Mouse (Mus musculus): Measurements from ENCODE around the gene Zfp119a. TPM values are rescaled to one million over a fixed set of nuclear protein-coding genes. Genes with fewer than 3 reads are reported as not detected.
"Not testable (repeated sequence)": the region's sequence is repeated elsewhere in the genome, so short reads cannot be mapped to it uniquely, and the experiment has no call there.

Zfp119a gene
- polyA plus RNA-seq (2015; fragmentation: Nextera tagmentation; extraction: Ambion mirVana): 10.7 and 12.1 TPM in 2 replicates

DNA sequence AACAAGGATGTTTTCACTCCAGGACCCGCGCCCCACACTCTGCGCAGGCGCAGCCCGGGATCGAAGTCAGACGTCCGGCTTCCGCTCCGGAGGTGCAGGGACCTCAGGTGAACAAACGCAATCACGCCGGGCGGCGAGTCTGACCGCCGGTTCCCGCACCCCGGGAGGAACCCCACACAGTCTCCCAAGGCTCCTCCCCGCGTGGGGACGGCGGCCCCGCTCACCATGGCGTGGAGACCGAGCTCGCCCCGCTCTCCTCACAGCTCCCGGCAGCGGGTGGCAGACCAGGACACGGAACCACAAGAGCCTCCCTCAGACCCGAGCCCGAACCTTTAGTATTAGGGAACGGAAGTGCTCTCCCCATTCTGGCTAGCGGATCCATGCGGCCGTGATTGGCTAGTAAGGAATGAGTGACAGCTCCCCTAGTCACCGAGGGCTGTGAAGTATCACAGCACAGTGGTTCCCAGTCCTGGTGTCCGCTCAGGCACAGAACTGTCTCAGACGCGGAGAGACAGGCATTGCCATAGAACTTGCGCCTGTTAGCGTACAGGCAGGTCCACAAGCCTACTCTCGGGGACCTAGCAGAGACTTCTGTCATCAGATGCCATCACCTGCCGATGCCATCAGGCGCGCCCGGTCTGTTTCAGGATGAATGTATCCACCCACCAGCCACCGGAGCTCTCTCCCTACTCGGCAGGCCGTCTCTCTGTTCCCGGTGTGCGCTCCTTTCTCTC lies at the start of gene Zfp119a:
TSS of gene Zfp119a (minus strand) at position 295 of the 734 bp plus-strand sequence.
- Histone ChIP-seq H3K4me1 (peaks cover 19% of the 10 kb centered on the region), H3K4me2 (peak within 1 kb of the TSS; percentile 62), H3K9ac (peak within 1 kb of the TSS; percentile 63), H3K4me3 (peak within 1 kb of the TSS; percentile 47), H3K27ac (peak within 1 kb of the TSS; percentile 78)
- WGBS: under 1% methylated on average over 43 of the region's 53 CpGs
- not testable (repeated sequence) for H3K9me3 ChIP-seq (replicated peaks); H3K36me3 ChIP-seq (ENCODE audit: poor library complexity, severe bottlenecking); H3K27me3 ChIP-seq
- peak; percentile 99 for ATAC-seq

DNA sequence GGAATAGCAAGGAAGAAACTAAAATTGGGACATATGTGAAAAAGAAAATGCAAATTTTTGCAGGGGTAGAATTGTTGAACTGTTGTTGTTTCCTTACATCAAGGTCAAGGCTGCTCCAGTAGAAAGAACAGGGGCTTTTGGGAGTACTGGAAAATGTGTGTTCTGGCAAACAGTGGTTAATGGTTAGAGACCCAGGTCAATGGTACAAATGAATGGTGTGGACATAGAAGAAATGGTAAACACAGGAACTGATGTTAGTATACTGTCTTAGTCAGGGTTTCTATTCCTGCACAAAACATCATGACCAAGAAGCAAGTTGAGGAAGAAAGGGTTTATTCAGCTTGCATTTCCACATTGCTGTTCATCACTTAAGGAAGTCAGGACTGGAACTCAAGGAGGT lies 27.9 kb upstream of the Zfp119a start:
- no peaks in the 10 kb centered on the region for H3K9me3 ChIP-seq (replicated peaks)
- no peaks in the 10 kb centered on the region for H3K4me1 ChIP-seq
- H3K9ac ChIP-seq: no peak overlapping the region
- no peaks in the 10 kb centered on the region for H3K27me3 ChIP-seq
- no peak overlapping the region for H3K4me2 ChIP-seq
- no peaks in the 10 kb centered on the region for H3K36me3 ChIP-seq (ENCODE audit: poor library complexity, severe bottlenecking)
- H3K4me3 ChIP-seq: no peak overlapping the region
- ATAC-seq: no peak
- H3K27ac ChIP-seq: no peak overlapping the region

DNA sequence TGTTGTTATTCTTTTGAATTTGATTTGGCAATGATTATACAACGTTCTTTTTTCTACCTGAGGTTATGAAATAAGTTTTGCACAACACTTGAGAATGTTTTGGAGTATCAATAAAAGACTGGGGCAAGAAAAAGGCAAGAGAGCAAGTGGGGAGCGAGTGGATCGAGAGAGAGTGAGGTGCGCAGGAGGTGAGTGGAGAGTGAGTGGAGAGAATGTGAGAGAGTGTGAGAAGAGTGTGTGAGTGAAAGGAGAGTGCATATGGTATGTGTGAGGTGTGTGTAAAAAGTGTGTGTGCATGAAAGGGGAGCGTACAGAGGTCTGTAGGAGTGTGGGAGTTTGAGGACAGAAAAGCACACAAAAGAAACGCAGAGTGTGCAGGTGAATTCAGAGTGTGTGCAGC lies 25.4 kb upstream of the Zfp119a start:
- no peaks in the 10 kb centered on the region for H3K4me1 ChIP-seq
- H3K4me3 ChIP-seq: no peak overlapping the region
- no peak overlapping the region for H3K9ac ChIP-seq
- no peak overlapping the region for H3K27ac ChIP-seq
- no peaks in the 10 kb centered on the region for H3K27me3 ChIP-seq
- WGBS: 74% methylated on average over 6 of the region's 6 CpGs
- H3K9me3 ChIP-seq (replicated peaks): no peaks in the 10 kb centered on the region; the same call in 1 of the 2 replicates
- H3K36me3 ChIP-seq (ENCODE audit: poor library complexity, severe bottlenecking): no peaks in the 10 kb centered on the region; the same call in 1 of the 2 replicates
- no peak overlapping the region for H3K4me2 ChIP-seq
- no peak for ATAC-seq

DNA sequence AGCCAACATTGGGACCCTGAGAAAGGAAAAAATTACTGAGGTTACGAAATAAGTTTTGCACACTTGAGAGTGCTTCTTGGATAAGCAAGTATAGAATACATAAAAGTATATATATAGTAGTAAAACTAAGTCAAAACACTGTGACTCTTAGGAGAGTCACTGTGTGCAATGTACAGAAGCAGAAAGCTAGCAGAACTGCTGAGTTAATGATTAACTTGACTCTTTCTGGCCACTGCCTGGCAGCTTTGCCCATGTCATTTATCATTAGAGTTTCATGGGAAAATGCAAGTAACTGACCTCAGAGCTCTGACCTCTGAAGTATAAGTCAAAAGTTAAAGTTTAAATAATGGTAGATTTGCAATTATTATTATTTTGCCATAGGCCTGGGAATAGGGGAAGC lies 25.0 kb upstream of the Zfp119a start:
- no peak for ATAC-seq
- H3K9me3 ChIP-seq (replicated peaks): no peaks in the 10 kb centered on the region; the same call in 1 of the 2 replicates
- no peak overlapping the region for H3K4me3 ChIP-seq
- WGBS: 94% methylated on average over 1 of the region's 1 CpGs
- H3K4me2 ChIP-seq: no peak overlapping the region
- no peaks in the 10 kb centered on the region for H3K27me3 ChIP-seq
- no peaks in the 10 kb centered on the region; the same call in 1 of the 2 replicates for H3K36me3 ChIP-seq (ENCODE audit: poor library complexity, severe bottlenecking)
- no peaks in the 10 kb centered on the region for H3K4me1 ChIP-seq
- no peak overlapping the region for H3K9ac ChIP-seq
- H3K27ac ChIP-seq: no peak overlapping the region

DNA sequence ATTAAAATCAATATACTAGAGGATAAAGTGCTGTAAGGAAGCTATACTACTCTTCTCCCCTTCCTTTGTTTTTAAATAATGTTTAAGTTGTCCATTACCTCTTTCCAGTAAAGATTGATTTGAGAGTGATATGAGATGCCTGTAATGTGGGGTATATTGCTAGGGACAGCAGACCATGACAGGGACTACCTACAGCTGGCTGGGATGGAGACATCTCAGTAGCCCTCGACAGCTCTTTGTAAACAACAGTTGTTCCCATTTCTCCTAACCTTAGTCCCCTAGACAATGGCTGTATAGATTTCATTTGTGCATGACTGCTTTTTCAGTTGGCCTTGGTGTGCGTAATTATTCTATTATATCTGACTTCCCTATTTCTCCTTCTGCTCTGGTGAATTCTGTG lies 24.4 kb upstream of the Zfp119a start:
- Histone ChIP-seq H3K4me3 (no peak overlapping the region), H3K4me2 (no peak overlapping the region), H3K27me3 (no peaks in the 10 kb centered on the region), H3K4me1 (no peaks in the 10 kb centered on the region), H3K36me3 (ENCODE audit: poor library complexity, severe bottlenecking) (peaks cover 6% of the 10 kb centered on the region), H3K27ac (no peak overlapping the region), H3K9ac (no peak overlapping the region), H3K9me3 (replicated peaks) (peaks cover 3% of the 10 kb centered on the region; the same call in 1 of the 2 replicates)
- WGBS: 73% methylated on average over 2 of the region's 2 CpGs
- no peak for ATAC-seq

DNA sequence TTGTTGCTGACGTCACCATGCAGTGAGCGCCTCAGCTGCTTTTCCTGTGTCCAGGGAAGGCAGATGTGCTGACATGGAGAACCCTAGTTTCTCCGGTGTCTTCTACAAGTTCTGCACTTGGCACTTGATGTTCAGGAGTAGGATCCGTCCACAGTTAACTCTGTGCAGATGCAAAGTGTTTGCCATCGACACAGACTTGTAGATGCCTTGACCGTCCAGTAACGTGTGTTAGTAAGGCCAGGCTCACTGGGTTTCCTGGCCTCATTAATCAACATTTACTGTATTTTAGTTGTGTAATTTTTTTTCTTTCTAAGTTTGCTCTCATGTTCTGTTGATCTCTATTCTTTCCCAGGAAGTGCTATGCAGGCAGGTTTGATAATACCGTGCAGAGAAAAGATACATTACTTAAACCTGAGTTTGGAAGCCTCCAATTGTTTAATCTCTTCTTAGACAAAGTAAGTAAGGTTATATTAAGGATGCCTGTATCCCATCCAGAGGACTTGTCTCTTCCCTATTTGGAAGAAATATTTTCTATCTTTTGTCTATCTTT lies 13.8 kb upstream of the Zfp119a start:
- Histone ChIP-seq H3K9ac (peak overlapping the region; percentile 52; the same call in 1 of the 2 replicates), H3K4me3 (peak overlapping the region; percentile 46), H3K4me2 (peak overlapping the region; percentile 59), H3K36me3 (ENCODE audit: poor library complexity, severe bottlenecking) (peaks cover 14% of the 10 kb centered on the region)
- H3K4me1 ChIP-seq; H3K27me3 ChIP-seq; H3K27ac ChIP-seq; ATAC-seq; H3K9me3 ChIP-seq (replicated peaks): not testable (repeated sequence)
- WGBS: 11% methylated on average over 7 of the region's 8 CpGs

DNA sequence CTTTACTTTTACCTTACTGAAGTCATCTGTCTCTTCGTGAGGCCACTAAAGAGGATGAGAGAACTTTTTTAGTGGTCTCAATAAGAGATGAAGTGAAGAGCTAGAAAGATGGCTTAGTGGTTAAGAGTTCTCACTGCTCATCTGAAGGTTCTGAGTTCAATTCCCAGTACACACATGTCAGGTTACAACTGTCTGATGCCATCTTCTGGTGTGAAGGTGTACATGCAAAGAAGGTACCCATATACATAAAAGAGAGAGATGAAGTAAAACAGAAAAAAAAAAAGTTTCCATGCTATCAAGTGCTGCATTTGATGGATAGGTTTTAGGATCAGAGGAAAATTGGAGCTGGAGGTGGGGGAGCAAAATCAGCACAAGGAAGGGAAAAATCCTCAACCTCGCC lies 6.2 kb upstream of the Zfp119a start:
- Histone ChIP-seq H3K36me3 (ENCODE audit: poor library complexity, severe bottlenecking) (no peaks in the 10 kb centered on the region), H3K27me3 (peaks cover 12% of the 10 kb centered on the region; the same call in 1 of the 2 replicates), H3K4me2 (no peak overlapping the region), H3K9ac (no peak overlapping the region), H3K4me3 (no peak overlapping the region), H3K4me1 (no peaks in the 10 kb centered on the region), H3K9me3 (replicated peaks) (no peaks in the 10 kb centered on the region), H3K27ac (no peak overlapping the region)
- ATAC-seq: no peak
- WGBS: 56% methylated on average over 2 of the region's 2 CpGs

DNA sequence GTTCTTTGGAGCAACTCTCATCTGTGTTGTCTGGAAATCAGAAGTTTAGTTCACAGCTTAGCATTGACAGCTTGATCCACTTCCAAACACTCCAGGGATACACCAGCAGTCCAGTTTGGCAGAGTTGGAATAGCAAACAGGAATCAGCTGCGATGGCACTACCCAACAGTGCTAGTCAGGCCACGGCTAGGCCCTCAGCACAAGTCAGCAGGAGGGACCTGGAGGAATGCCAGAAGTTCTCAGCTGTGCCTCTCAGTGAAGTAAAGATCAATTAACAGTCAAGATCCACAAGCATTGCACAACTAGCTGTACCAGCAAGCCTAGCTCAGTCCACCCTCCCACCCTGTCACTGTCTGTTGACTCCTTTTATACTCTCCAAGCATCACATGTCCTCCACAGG lies 4.9 kb upstream of the Zfp119a start:
- 45% methylated on average over 2 of the region's 2 CpGs for WGBS
- Histone ChIP-seq H3K9ac (no peak overlapping the region), H3K9me3 (replicated peaks) (no peaks in the 10 kb centered on the region), H3K4me3 (no peak overlapping the region), H3K4me2 (no peak overlapping the region), H3K27ac (no peak overlapping the region), H3K27me3 (peaks cover 12% of the 10 kb centered on the region; the same call in 1 of the 2 replicates), H3K4me1 (peaks cover 5% of the 10 kb centered on the region), H3K36me3 (ENCODE audit: poor library complexity, severe bottlenecking) (no peaks in the 10 kb centered on the region)
- no peak for ATAC-seq

DNA sequence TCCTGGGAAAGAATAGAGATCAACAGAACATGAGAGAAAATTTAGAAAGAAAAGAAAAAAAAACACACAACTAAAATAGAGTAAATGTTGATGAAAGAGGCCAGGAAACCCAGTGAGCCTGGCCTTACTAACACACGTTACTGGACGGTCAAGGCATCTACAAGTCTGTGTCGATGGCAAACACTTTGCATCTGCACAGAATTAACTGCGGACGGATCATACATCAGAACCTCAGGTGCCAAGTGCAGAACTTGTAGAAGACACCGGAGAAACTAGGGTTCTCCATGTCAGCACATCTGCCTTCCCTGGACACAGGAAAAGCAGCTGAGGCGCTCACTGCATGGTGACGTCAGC lies 471 bp downstream of the Zfp119a start:
- ATAC-seq; H3K36me3 ChIP-seq (ENCODE audit: poor library complexity, severe bottlenecking); H3K9me3 ChIP-seq (replicated peaks); H3K27me3 ChIP-seq: not testable (repeated sequence)
- Histone ChIP-seq H3K9ac (peak overlapping the region; percentile 62), H3K4me3 (peak overlapping the region; percentile 47), H3K27ac (peak overlapping the region; percentile 69), H3K4me1 (peaks cover 19% of the 10 kb centered on the region), H3K4me2 (peak overlapping the region; percentile 61)
- WGBS: under 1% methylated on average over 6 of the region's 8 CpGs

DNA sequence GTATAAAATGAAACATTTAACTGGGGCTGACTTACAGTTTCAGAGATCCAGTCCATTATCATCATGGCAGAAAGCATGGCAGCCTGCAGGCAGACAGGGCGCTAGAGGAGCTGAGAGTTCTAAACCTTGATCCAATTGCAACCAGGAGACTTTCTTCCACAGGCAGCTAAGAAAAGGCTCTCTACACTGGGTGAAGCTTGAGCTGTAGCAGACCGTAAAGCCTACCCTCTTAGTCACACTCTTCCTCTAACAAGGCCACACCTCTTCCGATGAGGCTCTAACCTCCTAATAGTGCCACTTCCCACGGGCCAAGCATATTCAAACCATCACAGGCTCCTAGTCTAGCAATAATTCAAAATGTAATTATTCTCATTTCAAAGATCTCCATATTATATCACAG lies 1.5 kb downstream of the Zfp119a start:
- no peak for ATAC-seq
- H3K27me3 ChIP-seq: no peaks in the 10 kb centered on the region
- 96% methylated on average over 4 of the region's 4 CpGs for whole genome bisulfite sequencing
- H3K4me3 ChIP-seq: no peak overlapping the region
- H3K9ac ChIP-seq: no peak overlapping the region
- H3K36me3 ChIP-seq (ENCODE audit: poor library complexity, severe bottlenecking): no peaks in the 10 kb centered on the region
- no peak overlapping the region for H3K4me2 ChIP-seq
- no peak overlapping the region for H3K27ac ChIP-seq
- no peaks in the 10 kb centered on the region for H3K9me3 ChIP-seq (replicated peaks)
- H3K4me1 ChIP-seq: peaks cover 19% of the 10 kb centered on the region

DNA sequence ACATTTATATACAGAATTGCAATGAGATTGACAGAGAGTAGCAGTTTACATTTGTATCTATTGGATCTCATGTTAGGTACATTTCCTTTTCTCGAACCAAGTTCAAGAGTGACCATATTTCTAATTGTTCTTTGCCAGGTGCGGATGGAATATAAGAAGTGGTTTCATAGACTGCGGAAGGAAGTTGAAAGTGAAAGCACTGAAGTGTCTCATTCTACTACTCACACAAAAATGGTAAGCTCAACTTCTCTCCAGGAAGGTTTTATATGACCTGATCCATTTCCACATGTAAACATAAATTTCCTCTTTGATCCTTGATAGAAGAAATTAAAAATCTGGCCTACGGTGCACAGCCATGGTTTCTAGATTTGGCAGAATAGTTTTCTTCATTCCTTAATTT lies 35.7 kb downstream of the Zfp119a start:
- ATAC-seq: no peak
- Histone ChIP-seq H3K4me2 (no peak overlapping the region), H3K4me3 (no peak overlapping the region), H3K4me1 (no peaks in the 10 kb centered on the region), H3K27ac (no peak overlapping the region), H3K27me3 (no peaks in the 10 kb centered on the region), H3K36me3 (ENCODE audit: poor library complexity, severe bottlenecking) (no peaks in the 10 kb centered on the region), H3K9me3 (replicated peaks) (no peaks in the 10 kb centered on the region), H3K9ac (no peak overlapping the region)
- WGBS: 88% methylated on average over 4 of the region's 4 CpGs

DNA sequence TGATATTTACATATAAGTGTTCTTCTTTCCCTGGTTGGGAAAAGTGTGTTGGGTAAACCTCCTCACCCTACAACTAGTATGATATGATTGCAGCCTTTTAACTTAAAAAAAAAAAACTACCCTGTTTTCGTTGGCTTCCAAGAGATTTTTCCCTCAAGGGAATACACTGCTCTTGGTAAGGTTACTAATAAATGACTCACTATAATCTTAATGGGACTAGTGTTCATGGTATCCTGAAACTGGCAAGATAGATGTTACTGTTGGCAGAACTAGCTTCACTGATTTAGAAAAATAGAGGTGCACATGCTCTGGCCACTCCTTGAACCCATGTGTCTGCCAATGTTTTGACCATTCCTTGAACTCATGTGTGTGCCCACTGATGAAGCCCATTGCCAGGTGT lies 57.2 kb downstream of the Zfp119a start:
- no peak overlapping the region for H3K9ac ChIP-seq
- ATAC-seq: no peak

DNA sequence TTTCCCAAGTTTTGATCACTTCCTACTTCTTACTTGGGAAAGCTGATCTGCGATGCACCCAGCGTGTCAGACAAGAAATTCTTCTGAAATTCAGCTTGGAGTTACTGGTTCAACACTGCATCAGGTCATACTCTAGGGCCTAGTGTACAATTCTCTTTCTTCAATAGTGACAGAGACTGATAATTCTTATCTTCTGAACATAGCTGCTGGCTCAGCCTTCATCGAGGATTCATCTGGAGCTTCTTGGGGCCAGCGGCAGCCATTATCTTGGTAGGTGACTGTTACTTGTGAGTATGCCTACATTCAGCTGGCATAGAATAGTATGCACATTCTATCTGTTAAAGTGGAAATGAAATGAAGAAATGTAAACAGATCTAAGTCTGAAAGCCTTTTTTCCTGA lies 61.9 kb downstream of the Zfp119a start:
- H3K27me3 ChIP-seq: no peaks in the 10 kb centered on the region
- WGBS: 91% methylated on average over 4 of the region's 4 CpGs
- no peak overlapping the region for H3K9ac ChIP-seq
- ATAC-seq: no peak
- no peaks in the 10 kb centered on the region for H3K4me1 ChIP-seq
- H3K27ac ChIP-seq: no peak overlapping the region
- H3K4me2 ChIP-seq: no peak overlapping the region
- H3K36me3 ChIP-seq (ENCODE audit: poor library complexity, severe bottlenecking): no peaks in the 10 kb centered on the region
- H3K9me3 ChIP-seq (replicated peaks): no peaks in the 10 kb centered on the region
- no peak overlapping the region for H3K4me3 ChIP-seq

More for the DNA sequence above, 57.2 kb downstream of the Zfp119a start:
- no peak overlapping the region for H3K27ac ChIP-seq
- no peak overlapping the region for H3K4me3 ChIP-seq
- H3K4me1 ChIP-seq: no peaks in the 10 kb centered on the region
- H3K4me2 ChIP-seq: no peak overlapping the region
- no peaks in the 10 kb centered on the region for H3K36me3 ChIP-seq (ENCODE audit: poor library complexity, severe bottlenecking)
- H3K27me3 ChIP-seq: no peaks in the 10 kb centered on the region
- WGBS: 81% methylated on average over 1 of the region's 1 CpGs
- H3K9me3 ChIP-seq (replicated peaks): no peaks in the 10 kb centered on the region
